Mouse (Mus musculus): ENCODE results near the gene Enpp3.

GRCm38 (mm10) chr10:24830448-24830847, 12.2 kb downstream of the Enpp3 start:
- TF ChIP-seq CTCF (IDR thresholded peaks at IDR 0.05; ENCODE audit: low read depth): no peak
- no peak for TF ChIP-seq EP300 (IDR thresholded peaks at IDR 0.05; ENCODE audit: low read depth)
